Mouse (Mus musculus) thymus, postnatal 4 days (tissue): ENCODE data around the gene Trim27.

Experiments used
- DNase-seq: peaks from one replicate; pipeline ENCODE4 v3.0.0; 2021

The Trim27 gene

GRCm38 (mm10) chr13:21179367-21179723 is at the start of gene Trim27:
Gene Trim27, plus strand, starts transcription at chr13:21179445.
- DNase-seq: peak; percentile 58

GRCm38 (mm10) chr13:21142421-21142820 is 36.8 kb upstream of the Trim27 start:
- peak; percentile 59 for DNase-seq

GRCm38 (mm10) chr13:21145767-21146166 is 33.5 kb upstream of the Trim27 start, which contains the start of gene Olfr1368:
Gene Olfr1368, minus strand, starts transcription at chr13:21145867.
- no peak for DNase-seq

GRCm38 (mm10) chr13:21155888-21156287 is 23.4 kb upstream of the Trim27 start:
- no peak for DNase-seq

- no peak for DNase-seq
Measured at GRCm38 (mm10) chr13:21158071-21158470, 21.2 kb upstream of the Trim27 start.

GRCm38 (mm10) chr13:21158785-21159474 is 20.3 kb upstream of the Trim27 start:
- DNase-seq: peak; percentile 96

- DNase-seq: peak; percentile 50
Measured at GRCm38 (mm10) chr13:21159475-21159819, 19.8 kb upstream of the Trim27 start.

- peak; percentile 38 for DNase-seq
Measured at GRCm38 (mm10) chr13:21160041-21160511, 19.2 kb upstream of the Trim27 start.

GRCm38 (mm10) chr13:21160657-21161590 is 18.3 kb upstream of the Trim27 start:
- DNase-seq: peak; percentile 90

GRCm38 (mm10) chr13:21161591-21161990 is 17.7 kb upstream of the Trim27 start:
- DNase-seq: no peak

GRCm38 (mm10) chr13:21162591-21162990 is 16.7 kb upstream of the Trim27 start:
- no peak for DNase-seq

- peak; percentile 85 for DNase-seq
Measured at GRCm38 (mm10) chr13:21166936-21167909, 12.0 kb upstream of the Trim27 start.

GRCm38 (mm10) chr13:21167910-21168300 is 11.3 kb upstream of the Trim27 start:
- peak; percentile 46 for DNase-seq

GRCm38 (mm10) chr13:21168371-21169011 is 10.8 kb upstream of the Trim27 start:
- peak; percentile 48 for DNase-seq

GRCm38 (mm10) chr13:21169121-21169656 is 10.1 kb upstream of the Trim27 start:
- no peak for DNase-seq

GRCm38 (mm10) chr13:21169657-21170430 is 9.4 kb upstream of the Trim27 start:
- DNase-seq: peak; percentile 84

- DNase-seq: no peak
Measured at GRCm38 (mm10) chr13:21170431-21171155, 8.7 kb upstream of the Trim27 start.

GRCm38 (mm10) chr13:21171156-21171530 is 8.1 kb upstream of the Trim27 start:
- DNase-seq: peak; percentile 58

- no peak for DNase-seq
Measured at GRCm38 (mm10) chr13:21171600-21172150, 7.6 kb upstream of the Trim27 start.
